Comparison of ENCODE assay signal across 19 mouse cellular contexts in genomic region chr2:180531671-180532385, GRCm38 (mm10). TPM values are rescaled to one million over a fixed set of nuclear protein-coding genes. Genes with fewer than 3 reads are reported as not detected.
DNase-seq lines count a peak whose midpoint lies in the region; ATAC-seq lines count a peak whose summit lies in the region.
"Had no signal": no experiment of that assay in that cellular context is flagged by ENCODE, and none has a peak within 500 bp of the region (broad histone marks: within the 10 kb centered on the region; RNA-seq: fewer than 3 reads in every experiment).

No protein-coding gene starts in this region.

- peak; percentile 73 to 77 for DNase-seq in cerebellum, postnatal 10 days
- no peak for DNase-seq in kidney, postnatal 4 days
- peak; percentile 72 for DNase-seq in retina, postnatal 1 day
- DNase-seq in layer of hippocampus, adult 9-10 months (ENCODE audit: low spot score) = no peak
- DNase-seq in lung, postnatal 14 days = no peak
- DNase-seq: cerebellum, adult 18-20 months; kidney, adult 11 months; kidney, postnatal 36 days; liver; lung, adult 18-20 months; lung, postnatal 4 days; right cerebral cortex, adult 18-20 months; spleen, adult 18-20 months had no signal

- H3K9me3 ChIP-seq in kidney, embryonic 15.5 days (replicated peaks) = no peaks in the 10 kb centered on the region
- no peaks in the 10 kb centered on the region for H3K9me3 ChIP-seq in forebrain, embryonic 16.5 days (ENCODE audit: control insufficient read depth, low read length)
- H3K9me3 ChIP-seq: neural tube, embryonic 13.5 days; stomach, embryonic 15.5 days had no signal

- H3K36me3 ChIP-seq in kidney, embryonic 15.5 days = no peaks in the 10 kb centered on the region
- no peaks in the 10 kb centered on the region for H3K36me3 ChIP-seq in forebrain, embryonic 16.5 days (ENCODE audit: control insufficient read depth, insufficient read depth)
- H3K36me3 ChIP-seq: neural tube, embryonic 13.5 days; stomach, embryonic 15.5 days had no signal

- WGBS in kidney, embryonic 15.5 days = 75% methylated on average over 7 of the region's 7 CpGs
- 36% methylated on average over 7 of the region's 7 CpGs for WGBS in forebrain, embryonic 16.5 days

- H3K27ac ChIP-seq in kidney, embryonic 15.5 days = 0 out of 2 replicates have a peak overlapping the region, but pooled peaks have one; percentile 9
- peak overlapping the region; percentile 43; the same call in 1 of the 2 replicates for H3K27ac ChIP-seq in forebrain, embryonic 16.5 days (ENCODE audit: low read length)
- H3K27ac ChIP-seq: heart, adult 2 months; neural tube, embryonic 13.5 days; stomach, embryonic 15.5 days had no signal

- H3K4me2 ChIP-seq in kidney, embryonic 15.5 days = no peak overlapping the region
- no peak overlapping the region for H3K4me2 ChIP-seq in forebrain, embryonic 16.5 days (ENCODE audit: low read length)
- H3K4me2 ChIP-seq: neural tube, embryonic 13.5 days; stomach, embryonic 15.5 days had no signal

- peaks cover 32% of the 10 kb centered on the region for H3K4me1 ChIP-seq in kidney, embryonic 15.5 days
- peaks cover 34% of the 10 kb centered on the region for H3K4me1 ChIP-seq in forebrain, embryonic 16.5 days (replicated peaks; ENCODE audit: control insufficient read depth, insufficient read depth, low read length)

- no peak overlapping the region for H3K9ac ChIP-seq in kidney, embryonic 15.5 days
- no peak overlapping the region for H3K9ac ChIP-seq in forebrain, embryonic 16.5 days (replicated peaks; ENCODE audit: low read depth, low read length)
- H3K9ac ChIP-seq: neural tube, embryonic 13.5 days; stomach, embryonic 15.5 days had no signal

- ATAC-seq in cerebellum, adult (ENCODE audit: insufficient number of reproducible peaks, low FRiP score, low TSS enrichment) = no peak
- no peak for ATAC-seq in kidney, embryonic 15.5 days (replicated peaks; ENCODE audit: low FRiP score)
- ATAC-seq in forebrain, embryonic 16.5 days = no peak

- no peaks in the 10 kb centered on the region for H3K27me3 ChIP-seq in kidney, embryonic 15.5 days
- no peaks in the 10 kb centered on the region for H3K27me3 ChIP-seq in forebrain, embryonic 16.5 days (replicated peaks; ENCODE audit: control insufficient read depth, insufficient read depth, low read length)
- H3K27me3 ChIP-seq: neural tube, embryonic 13.5 days had no signal

- H3K4me3 ChIP-seq in kidney, embryonic 15.5 days (replicated peaks) = no peak overlapping the region
- no peak overlapping the region for H3K4me3 ChIP-seq in forebrain, embryonic 16.5 days (replicated peaks; ENCODE audit: low read length)
- H3K4me3 ChIP-seq: heart, adult 2 months; neural tube, embryonic 13.5 days; stomach, embryonic 15.5 days had no signal

RNA-seq across cellular contexts. Expression of gene Ntsr1, which starts 32.1 kb away (rescaled TPM):
- polyA plus RNA-seq in kidney, embryonic 15.5 days (2015; fragmentation: Nextera tagmentation; extraction: Ambion mirVana) = 8.6 and 9.7 TPM in 2 replicates
- polyA plus RNA-seq in forebrain, embryonic 16.5 days (2015; fragmentation: Nextera tagmentation; extraction: Ambion mirVana) = 13.2 and 13.4 TPM in 2 replicates
- polyA plus RNA-seq: heart, adult 2 months had no signal

RNA-seq across cellular contexts. Expression of gene Mrgbp, which starts 49.3 kb away (rescaled TPM):
- 43.4 and 44.8 TPM in 2 replicates for polyA plus RNA-seq in kidney, embryonic 15.5 days (2015; fragmentation: Nextera tagmentation; extraction: Ambion mirVana)
- 49.3 and 50.6 TPM in 2 replicates for polyA plus RNA-seq in forebrain, embryonic 16.5 days (2015; fragmentation: Nextera tagmentation; extraction: Ambion mirVana)

RNA-seq across cellular contexts. Expression of gene Ogfr, which starts 57.2 kb away (rescaled TPM):
- 63.8 and 76.1 TPM in 2 replicates for polyA plus RNA-seq in kidney, embryonic 15.5 days (2015; fragmentation: Nextera tagmentation; extraction: Ambion mirVana)
- polyA plus RNA-seq in forebrain, embryonic 16.5 days (2015; fragmentation: Nextera tagmentation; extraction: Ambion mirVana) = 81.8 and 85.5 TPM in 2 replicates

Comparison
In these comparisons a context has a peak if more than half of its experiments do, and no peak if none do; other contexts are left out.
1. DNase-seq: peak in cerebellum, postnatal 10 days (2 of 2) and retina, postnatal 1 day (single experiment); none in kidney, postnatal 4 days (0 of 2), layer of hippocampus, adult 9-10 months (single experiment) and lung, postnatal 14 days (single experiment).